Comparison of ENCODE assay signal across 8 mouse cellular contexts in genomic region chr17:25015655-25016291, GRCm38 (mm10). TPM values are rescaled to one million over a fixed set of nuclear protein-coding genes. Genes with fewer than 3 reads are reported as not detected.
DNase-seq lines count a peak whose midpoint lies in the region; ATAC-seq and TF ChIP-seq lines count a peak whose summit lies in the region.

Cramp1l (minus strand) TSS chr17:25015788.
Ift140 (plus strand) TSS chr17:25016085.

- peak; percentile 99 for ATAC-seq in embryonic facial prominence, embryonic 13.5 days (ENCODE audit: insufficient number of reproducible peaks, insufficient read depth, low FRiP score, low TSS enrichment, low read depth)
- peak; percentile 98 for ATAC-seq in limb, embryonic 12.5 days (ENCODE audit: insufficient number of reproducible peaks, insufficient read depth, low FRiP score, low TSS enrichment, low read depth)
- peak; percentile 99 for ATAC-seq in midbrain, embryonic 15.5 days (replicated peaks)

- no peaks in the 10 kb centered on the region for H3K27me3 ChIP-seq in embryonic facial prominence, embryonic 13.5 days
- H3K27me3 ChIP-seq in kidney, adult 2 months (replicated peaks; ENCODE audit: control insufficient read depth, insufficient read depth, low read length): no peaks in the 10 kb centered on the region
- H3K27me3 ChIP-seq in limb, embryonic 12.5 days: no peaks in the 10 kb centered on the region
- H3K27me3 ChIP-seq in midbrain, embryonic 15.5 days (replicated peaks): no peaks in the 10 kb centered on the region
- H3K27me3 ChIP-seq in spleen, adult 2 months (ENCODE audit: control insufficient read depth, insufficient read depth, low read length): no peaks in the 10 kb centered on the region

- no peak for TF ChIP-seq CTCF in kidney, adult 2 months (conservative IDR thresholded peaks at IDR 0.05; ENCODE audit: insufficient read depth, insufficient read length, low read depth, low read length)
- TF ChIP-seq CTCF in spleen, adult 2 months (IDR thresholded peaks at IDR 0.05; ENCODE audit: extremely low read depth, insufficient read depth, insufficient read length, insufficient replicate concordance): no peak

- H3K9ac ChIP-seq in embryonic facial prominence, embryonic 13.5 days: peak within 1 kb of the TSS; percentile 99
- peak within 1 kb of the TSS; percentile 98 for H3K9ac ChIP-seq in limb, embryonic 12.5 days (replicated peaks)
- peak within 1 kb of the TSS; percentile 91 for H3K9ac ChIP-seq in midbrain, embryonic 15.5 days

- peaks cover 32% of the 10 kb centered on the region for H3K36me3 ChIP-seq in embryonic facial prominence, embryonic 13.5 days
- no peaks in the 10 kb centered on the region for H3K36me3 ChIP-seq in kidney, adult 2 months (ENCODE audit: control insufficient read depth, insufficient read depth, low read length)
- H3K36me3 ChIP-seq in limb, embryonic 12.5 days: peaks cover 34% of the 10 kb centered on the region
- H3K36me3 ChIP-seq in midbrain, embryonic 15.5 days (replicated peaks): peaks cover 12% of the 10 kb centered on the region
- peaks cover 5% of the 10 kb centered on the region for H3K36me3 ChIP-seq in spleen, adult 2 months (ENCODE audit: control insufficient read depth, insufficient read depth, low read length)

- H3K4me2 ChIP-seq in embryonic facial prominence, embryonic 13.5 days: peak within 1 kb of the TSS; percentile 92
- H3K4me2 ChIP-seq in limb, embryonic 12.5 days: peak within 1 kb of the TSS; percentile 95
- H3K4me2 ChIP-seq in midbrain, embryonic 15.5 days: peak within 1 kb of the TSS; percentile 99

- H3K9me3 ChIP-seq in embryonic facial prominence, embryonic 13.5 days: no peaks in the 10 kb centered on the region
- no peaks in the 10 kb centered on the region for H3K9me3 ChIP-seq in limb, embryonic 12.5 days
- no peaks in the 10 kb centered on the region for H3K9me3 ChIP-seq in midbrain, embryonic 15.5 days

- DNase-seq in 3134 (ENCODE audit: extremely low read depth, insufficient read length, low spot score): peak; percentile 99
- DNase-seq in adrenal gland, postnatal 36 days: peak; percentile 99
- peak; percentile 98 to 100 for DNase-seq in heart, adult 18-20 months
- peak; percentile 100 for DNase-seq in kidney, adult 2 months
- DNase-seq in spleen, adult 2 months (ENCODE audit: low read depth in 1 of 2, low spot score in 2 of 2): peak; percentile 96 to 98

- H3K27ac ChIP-seq in embryonic facial prominence, embryonic 13.5 days: peak within 1 kb of the TSS; percentile 86
- peak within 1 kb of the TSS; percentile 65 for H3K27ac ChIP-seq in kidney, adult 2 months (ENCODE audit: insufficient read depth, low read depth, low read length)
- H3K27ac ChIP-seq in limb, embryonic 12.5 days: peak within 1 kb of the TSS; percentile 87
- H3K27ac ChIP-seq in midbrain, embryonic 15.5 days: peak within 1 kb of the TSS; percentile 84
- peak within 1 kb of the TSS; percentile 72 for H3K27ac ChIP-seq in spleen, adult 2 months (ENCODE audit: insufficient read depth, low read length)

- peaks cover 17% of the 10 kb centered on the region for H3K4me1 ChIP-seq in embryonic facial prominence, embryonic 13.5 days
- H3K4me1 ChIP-seq in kidney, adult 2 months (ENCODE audit: control insufficient read depth, insufficient read depth, low read length): 0 out of 2 replicates have a peak, but pooled peaks cover 6% of the 10 kb centered on the region
- peaks cover 20% of the 10 kb centered on the region for H3K4me1 ChIP-seq in limb, embryonic 12.5 days (replicated peaks)
- H3K4me1 ChIP-seq in midbrain, embryonic 15.5 days: peaks cover 46% of the 10 kb centered on the region
- peaks cover 7% of the 10 kb centered on the region for H3K4me1 ChIP-seq in spleen, adult 2 months (ENCODE audit: control insufficient read depth, insufficient read depth, insufficient read length)

- TF ChIP-seq POLR2A in kidney, adult 2 months (IDR thresholded peaks at IDR 0.05; ENCODE audit: low read depth, low read length): peak; percentile 24
- peak; percentile 33; the same call in 1 of the 2 replicates for TF ChIP-seq POLR2A in spleen, adult 2 months (IDR thresholded peaks at IDR 0.05; ENCODE audit: low read depth, low read length)

- peak within 1 kb of the TSS; percentile 92 for H3K4me3 ChIP-seq in embryonic facial prominence, embryonic 13.5 days
- peak within 1 kb of the TSS; percentile 94 for H3K4me3 ChIP-seq in kidney, adult 2 months (ENCODE audit: insufficient read depth, low read depth, low read length)
- H3K4me3 ChIP-seq in limb, embryonic 12.5 days (replicated peaks): peak within 1 kb of the TSS; percentile 100
- H3K4me3 ChIP-seq in midbrain, embryonic 15.5 days: peak within 1 kb of the TSS; percentile 86
- H3K4me3 ChIP-seq in spleen, adult 2 months (ENCODE audit: extremely low read depth, insufficient read depth, insufficient read length): peak within 1 kb of the TSS; percentile 88

- under 1% methylated on average over 62 of the region's 62 CpGs for WGBS in embryonic facial prominence, embryonic 13.5 days
- WGBS in kidney, adult 2 months: under 1% methylated on average over 62 of the region's 62 CpGs
- WGBS in limb, embryonic 12.5 days: under 1% methylated on average over 60 of the region's 62 CpGs
- under 1% methylated on average over 61 of the region's 62 CpGs for WGBS in midbrain, embryonic 15.5 days
- under 1% methylated on average over 62 of the region's 62 CpGs for WGBS in spleen, adult 2 months

RNA-seq across cellular contexts. Expression of gene Cramp1l, which starts in this region (rescaled TPM):
- 10 to 100 TPM; 18.8 to 21.5 TPM for total RNA-seq in adrenal gland, postnatal 36 days (2021)
- 8.5 and 9.7 TPM in 2 replicates for polyA plus RNA-seq in embryonic facial prominence, embryonic 13.5 days (2015; fragmentation: Nextera tagmentation; extraction: Ambion mirVana)
- total RNA-seq in heart, adult 18-20 months (2021): 10 to 100 TPM in 1 of 2 experiments, 1 to 10 TPM in 1; 9.5 to 10.7 TPM
- 11.9 and 13.3 TPM in 2 replicates for polyA plus RNA-seq in kidney, adult 2 months (2012; rRNA removed)
- 9.4 and 12.1 TPM in 2 replicates for polyA plus RNA-seq in limb, embryonic 12.5 days (2016; fragmentation: Nextera tagmentation; extraction: Ambion mirVana)
- polyA plus RNA-seq in midbrain, embryonic 15.5 days (2015; fragmentation: Nextera tagmentation; extraction: Ambion mirVana): 6.3 and 7.1 TPM in 2 replicates
- polyA plus RNA-seq in spleen, adult 2 months (2012; rRNA removed): 12.6 and 15.3 TPM in 2 replicates

RNA-seq across cellular contexts. Expression of gene Ift140, which starts in this region (rescaled TPM):
- 10 to 100 TPM; 18.9 to 32.1 TPM for total RNA-seq in adrenal gland, postnatal 36 days (2021)
- polyA plus RNA-seq in embryonic facial prominence, embryonic 13.5 days (2015; fragmentation: Nextera tagmentation; extraction: Ambion mirVana): 22.0 and 26.2 TPM in 2 replicates
- 1 to 10 TPM; 3.5 to 5.5 TPM for total RNA-seq in heart, adult 18-20 months (2021)
- polyA plus RNA-seq in kidney, adult 2 months (2012; rRNA removed): 10.1 and 10.6 TPM in 2 replicates
- polyA plus RNA-seq in limb, embryonic 12.5 days (2016; fragmentation: Nextera tagmentation; extraction: Ambion mirVana): 26.2 and 26.5 TPM in 2 replicates
- 20.0 and 22.5 TPM in 2 replicates for polyA plus RNA-seq in midbrain, embryonic 15.5 days (2015; fragmentation: Nextera tagmentation; extraction: Ambion mirVana)
- 31.5 and 33.2 TPM in 2 replicates for polyA plus RNA-seq in spleen, adult 2 months (2012; rRNA removed)

Comparison
In these comparisons a context has a peak if more than half of its experiments do, and no peak if none do; other contexts are left out.
1. Peak in every context shown above with its lines: DNase-seq, ATAC-seq, H3K4me3 ChIP-seq and H3K27ac ChIP-seq.